ENCODE assay signal across 26 mouse cellular contexts in the genomic region with DNA sequence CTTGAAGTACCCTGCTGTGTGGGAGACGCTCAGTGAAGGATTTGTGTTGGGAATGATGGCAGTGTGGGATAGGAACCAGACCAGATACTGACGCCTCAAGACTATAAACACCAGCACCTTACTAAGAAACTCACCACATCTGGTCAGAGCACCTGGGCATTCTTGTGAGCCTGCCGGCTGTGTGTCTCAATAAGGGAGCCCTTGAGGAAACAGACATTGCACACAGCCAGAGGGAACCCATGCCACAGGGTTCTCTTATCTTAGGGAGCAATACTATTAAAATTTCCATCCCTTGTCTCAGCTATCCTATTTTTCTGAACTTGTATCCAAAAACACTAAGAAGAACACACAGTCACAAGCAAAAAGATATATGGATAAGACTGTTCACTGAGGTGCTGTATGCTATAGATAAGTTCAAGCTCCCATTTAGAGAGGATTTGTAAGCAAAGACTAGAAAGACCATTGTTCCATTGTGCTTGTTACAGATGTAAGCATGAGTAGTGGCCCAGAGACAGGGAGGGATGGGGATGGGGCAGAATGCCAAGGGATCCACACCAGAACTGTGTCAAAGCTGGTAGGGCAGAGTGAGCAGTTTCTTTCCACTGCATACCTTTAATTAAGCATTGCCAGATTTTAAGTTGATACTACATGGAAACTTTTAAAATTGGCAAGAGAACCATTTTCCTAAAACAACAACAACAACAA.
DNase-seq lines count a peak whose midpoint lies in the region; ATAC-seq and TF ChIP-seq lines count a peak whose summit lies in the region.
"Had no signal": no experiment of that assay in that cellular context is flagged by ENCODE, and none has a peak within 500 bp of the region (broad histone marks: within the 10 kb centered on the region; RNA-seq: fewer than 3 reads in every experiment).

No protein-coding gene starts in this region.

- no peaks in the 10 kb centered on the region for H3K27me3 ChIP-seq in kidney, embryonic 15.5 days
- no peaks in the 10 kb centered on the region for H3K27me3 ChIP-seq in liver, embryonic 11.5 days (replicated peaks; ENCODE audit: control insufficient read depth, insufficient read depth, low read length)
- H3K27me3 ChIP-seq in liver, postnatal 0 days (ENCODE audit: insufficient read depth, low read length), result no peaks in the 10 kb centered on the region
- H3K27me3 ChIP-seq in liver, embryonic 14.5 days (ENCODE audit: control insufficient read depth, insufficient read depth, low read length), result no peaks in the 10 kb centered on the region
- H3K27me3 ChIP-seq: embryonic facial prominence, embryonic 12.5 days; forebrain, embryonic 15.5 days; heart, embryonic 12.5 days; limb, embryonic 13.5 days; midbrain, embryonic 13.5 days had no signal

- H3K4me1 ChIP-seq in kidney, embryonic 15.5 days, result peaks cover 8% of the 10 kb centered on the region; the same call in 1 of the 2 replicates
- H3K4me1 ChIP-seq in liver, embryonic 11.5 days (replicated peaks; ENCODE audit: control insufficient read depth, insufficient read depth, low read length), result peaks cover 23% of the 10 kb centered on the region
- 0 out of 2 replicates have a peak, but pooled peaks cover 3% of the 10 kb centered on the region for H3K4me1 ChIP-seq in liver, postnatal 0 days (ENCODE audit: insufficient read depth)
- H3K4me1 ChIP-seq in liver, embryonic 14.5 days (replicated peaks; ENCODE audit: control insufficient read depth in 2 of 2, insufficient read depth in 2 of 2, low read length in 1 of 2), result peaks cover 0 to 18% of the 10 kb centered on the region in 2 experiments
- H3K4me1 ChIP-seq: embryonic facial prominence, embryonic 12.5 days; forebrain, embryonic 10.5 days; forebrain, embryonic 15.5 days; midbrain, embryonic 13.5 days had no signal

- TF ChIP-seq CTCF in liver, postnatal 0 days (IDR thresholded peaks at IDR 0.05; ENCODE audit: low read depth), result no peak
- TF ChIP-seq CTCF in liver, embryonic 14.5 days (IDR thresholded peaks at IDR 0.05; ENCODE audit: low read depth), result no peak

- no peak for ATAC-seq in kidney, embryonic 15.5 days (replicated peaks; ENCODE audit: low FRiP score)
- ATAC-seq in liver, embryonic 11.5 days (replicated peaks; ENCODE audit: low FRiP score), result peak; percentile 26; the same call in 1 of the 2 replicates
- no peak for ATAC-seq in liver, postnatal 0 days
- peak; percentile 47 for ATAC-seq in liver, embryonic 14.5 days (ENCODE audit: insufficient read depth)
- ATAC-seq: activated CD4-positive, CD25-positive, alpha-beta regulatory T cell, adult 4 months; forebrain, embryonic 15.5 days; intestine, postnatal 0 days; midbrain, embryonic 13.5 days had no signal

- no peak overlapping the region for H3K4me2 ChIP-seq in kidney, embryonic 15.5 days
- H3K4me2 ChIP-seq in liver, embryonic 11.5 days, result no peak overlapping the region
- no peak overlapping the region for H3K4me2 ChIP-seq in liver, postnatal 0 days (ENCODE audit: low read depth, low read length)
- H3K4me2 ChIP-seq in liver, embryonic 14.5 days (ENCODE audit: low read depth), result no peak overlapping the region
- H3K4me2 ChIP-seq: embryonic facial prominence, embryonic 12.5 days; forebrain, embryonic 15.5 days; heart, embryonic 12.5 days; hindbrain, embryonic 14.5 days; limb, embryonic 13.5 days; midbrain, embryonic 13.5 days had no signal

- H3K9ac ChIP-seq in kidney, embryonic 15.5 days, result no peak overlapping the region
- H3K9ac ChIP-seq in liver, embryonic 11.5 days (ENCODE audit: low read depth, low read length), result no peak overlapping the region
- no peak overlapping the region for H3K9ac ChIP-seq in liver, postnatal 0 days (replicated peaks)
- no peak overlapping the region for H3K9ac ChIP-seq in liver, embryonic 14.5 days (replicated peaks)
- H3K9ac ChIP-seq: embryonic facial prominence, embryonic 12.5 days; forebrain, embryonic 15.5 days; heart, embryonic 12.5 days; hindbrain, embryonic 14.5 days; limb, embryonic 13.5 days; midbrain, embryonic 13.5 days had no signal

- no peak overlapping the region for H3K27ac ChIP-seq in kidney, embryonic 15.5 days
- H3K27ac ChIP-seq in liver, embryonic 11.5 days (ENCODE audit: low read depth, low read length), result no peak overlapping the region
- H3K27ac ChIP-seq in liver, postnatal 0 days (ENCODE audit: low read depth), result no peak overlapping the region
- H3K27ac ChIP-seq in liver, embryonic 14.5 days, result no peak overlapping the region
- H3K27ac ChIP-seq: embryonic facial prominence, embryonic 12.5 days; forebrain, embryonic 10.5 days; forebrain, embryonic 15.5 days; gastrocnemius, adult 2 months; heart, adult 2 months; hindbrain, embryonic 14.5 days; layer of hippocampus, adult 2 months; limb, embryonic 13.5 days; midbrain, embryonic 13.5 days had no signal

- DNase-seq in kidney, postnatal 10 days, result peak; percentile 51
- no peak for DNase-seq in liver, embryonic 11.5 days (ENCODE audit: low spot score)
- DNase-seq in liver, postnatal 0 days, result no peak
- peak; percentile 73 for DNase-seq in brain, adult 2 months (ENCODE audit: low read depth, low spot score)
- no peak for DNase-seq in liver, embryonic 14.5 days (ENCODE audit: low read depth in 3 of 3, low spot score in 3 of 3)
- no peak for DNase-seq in natural killer cell, adult 2 months (ENCODE audit: low spot score in 2 of 2)
- DNase-seq: adrenal gland, adult 8-10 months; B cell, adult 2 months; cerebellum, adult 11 months; cerebellum, adult 9-11 months; embryo, embryonic 11 days; gastrocnemius, postnatal 36 days; heart, adult 2 months; thymus, postnatal 4 days had no signal

- no peak overlapping the region for H3K4me3 ChIP-seq in kidney, embryonic 15.5 days (replicated peaks)
- no peak overlapping the region for H3K4me3 ChIP-seq in liver, embryonic 11.5 days (ENCODE audit: low read depth, low read length)
- no peak overlapping the region for H3K4me3 ChIP-seq in liver, postnatal 0 days (ENCODE audit: low read depth, low read length)
- H3K4me3 ChIP-seq in liver, embryonic 14.5 days (ENCODE audit: insufficient read depth in 1 of 2, low read depth in 2 of 2, low read length in 2 of 2), result no peak overlapping the region
- H3K4me3 ChIP-seq: embryonic facial prominence, embryonic 12.5 days; forebrain, embryonic 10.5 days; forebrain, embryonic 15.5 days; gastrocnemius, adult 2 months; heart, adult 2 months; heart, embryonic 12.5 days; layer of hippocampus, adult 2 months; limb, embryonic 13.5 days; midbrain, embryonic 13.5 days had no signal

- no peaks in the 10 kb centered on the region for H3K36me3 ChIP-seq in kidney, embryonic 15.5 days
- H3K36me3 ChIP-seq in liver, embryonic 11.5 days (ENCODE audit: control insufficient read depth, insufficient read depth, low read length), result no peaks in the 10 kb centered on the region
- no peaks in the 10 kb centered on the region for H3K36me3 ChIP-seq in liver, postnatal 0 days (replicated peaks; ENCODE audit: insufficient read depth, low read length)
- H3K36me3 ChIP-seq in liver, embryonic 14.5 days (replicated peaks; ENCODE audit: control insufficient read depth, insufficient read depth, low read depth), result no peaks in the 10 kb centered on the region
- H3K36me3 ChIP-seq: embryonic facial prominence, embryonic 12.5 days; forebrain, embryonic 15.5 days; heart, embryonic 12.5 days; midbrain, embryonic 13.5 days had no signal

- WGBS in kidney, embryonic 15.5 days, result 62% methylated on average over 3 of the region's 3 CpGs
- 59% methylated on average over 3 of the region's 3 CpGs for WGBS in liver, embryonic 11.5 days
- 62% methylated on average over 3 of the region's 3 CpGs for WGBS in liver, postnatal 0 days (ENCODE audit: insufficient replicate concordance)
- 45% methylated on average over 3 of the region's 3 CpGs for WGBS in liver, embryonic 14.5 days (ENCODE audit: insufficient replicate concordance)

- TF ChIP-seq EP300 in liver, postnatal 0 days (IDR thresholded peaks at IDR 0.05; ENCODE audit: low read depth), result no peak
- TF ChIP-seq EP300 in liver, embryonic 14.5 days (IDR thresholded peaks at IDR 0.05; ENCODE audit: low read depth), result no peak

- H3K9me3 ChIP-seq in kidney, embryonic 15.5 days (replicated peaks), result no peaks in the 10 kb centered on the region
- H3K9me3 ChIP-seq in liver, embryonic 11.5 days (ENCODE audit: control insufficient read depth, low read length), result no peaks in the 10 kb centered on the region
- H3K9me3 ChIP-seq in liver, postnatal 0 days (ENCODE audit: low read length), result no peaks in the 10 kb centered on the region
- no peaks in the 10 kb centered on the region for H3K9me3 ChIP-seq in liver, embryonic 14.5 days (ENCODE audit: control insufficient read depth, low read length)
- H3K9me3 ChIP-seq: embryonic facial prominence, embryonic 12.5 days; forebrain, embryonic 10.5 days; forebrain, embryonic 15.5 days; heart, embryonic 12.5 days; limb, embryonic 13.5 days; midbrain, embryonic 13.5 days had no signal

Comparison
In these comparisons a context has a peak if more than half of its experiments do, and no peak if none do; other contexts are left out.
1. ATAC-seq: peak in liver, embryonic 11.5 days (single experiment) and liver, embryonic 14.5 days (single experiment); none in kidney, embryonic 15.5 days (single experiment) and liver, postnatal 0 days (single experiment).
2. DNase-seq: peak in kidney, postnatal 10 days (single experiment) and brain, adult 2 months (single experiment); none in liver, embryonic 11.5 days (single experiment), liver, postnatal 0 days (single experiment), liver, embryonic 14.5 days (0 of 3) and natural killer cell, adult 2 months (0 of 2).